Mouse (Mus musculus) hindbrain, embryonic 11.5 days (tissue): ENCODE results near the gene Iqgap2. TPM values are rescaled to one million over a fixed set of nuclear protein-coding genes. Genes with fewer than 3 reads are reported as not detected.

Experiments
- ATAC-seq: fragments of 200-750 bp; cut with Nextera tagmentation; 2 replicates; pipeline ENCODE4 v1.8.0; 2017; ENCODE audit warnings: mild to moderate bottlenecking, moderate TSS enrichment, moderate library complexity; ENCODE audit not compliant: low FRiP score
- DNase-seq: peaks from one replicate; pipeline ENCODE4 v3.0.0-alpha.2; 2015; ENCODE audit warnings: low spot score
- H3K27ac ChIP-seq: fragments of 300-500 bp; sonication (generic); 2 replicates; pipeline ENCODE4 v1.5.1; 2014; ENCODE audit warnings: mild to moderate bottlenecking, low read depth, low read length
- H3K27me3 ChIP-seq: fragments of 300-500 bp; sonication (generic); 2 replicates; pipeline ENCODE4 v1.6.1; 2014; ENCODE audit warnings: mild to moderate bottlenecking, low read length, moderate library complexity, mixed read lengths; ENCODE audit not compliant: control insufficient read depth, insufficient read depth
- H3K36me3 ChIP-seq: fragments of 300-500 bp; sonication (generic); 2 replicates; pipeline ENCODE4 v1.6.1; 2014; ENCODE audit warnings: mild to moderate bottlenecking, low read length, moderate library complexity, mixed read lengths; ENCODE audit not compliant: control insufficient read depth, insufficient read depth
- H3K4me1 ChIP-seq: fragments of 300-500 bp; sonication (generic); replicated peaks from 2 replicates; pipeline ENCODE4 v1.6.1; 2014; ENCODE audit warnings: low read length, mixed read lengths; ENCODE audit not compliant: control insufficient read depth, insufficient read depth
- H3K4me2 ChIP-seq: fragments of 300-500 bp; sonication (generic); replicated peaks from 2 replicates; pipeline ENCODE4 v1.6.1; 2014; ENCODE audit warnings: mild to moderate bottlenecking, low read depth, low read length
- H3K4me3 ChIP-seq: fragments of 300-500 bp; sonication (generic); 2 replicates; pipeline ENCODE4 v1.5.1; 2014; ENCODE audit warnings: low read depth, low read length
- H3K9ac ChIP-seq: fragments of 300-500 bp; sonication (generic); 2 replicates; pipeline ENCODE4 v1.6.1; 2014; ENCODE audit warnings: low read depth, low read length
- H3K9me3 ChIP-seq: fragments of 300-500 bp; sonication (generic); 2 replicates; pipeline ENCODE4 v1.6.1; 2016; ENCODE audit warnings: low read length; ENCODE audit not compliant: control insufficient read depth
- WGBS: fragments of 180-500 bp; shearing (Covaris S2); extraction: QIAGEN DNeasy Blood & Tissue Kit; methylation state at CpG from one replicate; pipeline ENCODE4 v1.1.7; 2014; 5-methylcytosine and 5-hydroxymethylcytosine counted together
- polyA plus RNA-seq: library from polyadenylated mRNA; unstranded; fragments of >200 nt; fragmentation: Nextera tagmentation; extraction: Ambion mirVana; gene quantifications from 2 replicates; pipeline ENCODE4 v1.2.1, GENCODE M21; 2014

Iqgap2 gene
- polyA plus RNA-seq, 1 experiment from 2014 or later, result 20.7 TPM

DNA sequence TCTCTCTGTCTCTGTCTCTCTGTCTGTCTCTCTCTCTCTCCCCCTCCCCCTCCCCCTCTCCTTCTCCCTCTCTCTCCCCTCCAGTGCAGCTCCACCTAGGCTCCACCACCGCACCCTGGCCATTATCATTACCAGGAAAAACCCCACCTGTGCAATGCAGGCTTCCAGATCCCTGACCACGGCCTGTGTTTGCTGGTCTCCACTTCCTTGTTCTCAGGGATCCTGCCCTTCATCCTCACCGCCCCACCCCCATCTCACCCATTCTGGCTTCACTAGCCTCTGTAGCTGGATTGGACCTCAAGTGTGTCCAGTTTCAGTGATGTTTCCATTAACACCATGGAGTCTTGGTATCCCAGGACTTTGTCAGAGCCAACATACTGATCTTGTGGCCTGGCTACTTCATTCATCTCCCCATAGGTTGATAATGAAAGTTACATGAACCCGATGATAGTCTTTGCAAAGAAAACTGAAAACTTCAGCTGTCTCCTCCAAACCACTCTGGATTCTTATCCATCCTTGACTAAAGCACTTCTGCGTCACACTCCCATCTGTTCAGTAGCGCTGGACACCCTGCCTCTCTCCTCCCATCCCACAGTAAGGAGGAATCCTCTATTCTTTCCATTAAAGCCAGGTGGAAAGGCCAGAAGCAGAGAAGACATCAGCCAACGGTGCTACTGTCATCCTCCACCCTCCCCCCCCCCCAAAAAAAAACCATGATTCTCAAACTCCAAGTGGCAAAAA is 62.1 kb downstream of the Iqgap2 start:
- Histone ChIP-seq H3K9me3 (no peaks in the 10 kb centered on the region), H3K4me1 (no peaks in the 10 kb centered on the region), H3K9ac (no peak overlapping the region), H3K4me3 (no peak overlapping the region), H3K4me2 (no peak overlapping the region), H3K27ac (no peak overlapping the region), H3K27me3 (no peaks in the 10 kb centered on the region), H3K36me3 (no peaks in the 10 kb centered on the region)
- WGBS, result 90% methylated on average over 7 of the region's 7 CpGs
- no peak for ATAC-seq
- DNase-seq, result no peak

GRCm38 (mm10) chr13:95828616-95829015 is 63.1 kb downstream of the Iqgap2 start:
- Histone ChIP-seq H3K9ac (no peak overlapping the region), H3K36me3 (no peaks in the 10 kb centered on the region), H3K27me3 (no peaks in the 10 kb centered on the region), H3K9me3 (no peaks in the 10 kb centered on the region), H3K4me1 (no peaks in the 10 kb centered on the region), H3K4me2 (no peak overlapping the region), H3K27ac (no peak overlapping the region), H3K4me3 (no peak overlapping the region)
- DNase-seq (no peak), ATAC-seq (no peak)
- 89% methylated on average over 5 of the region's 5 CpGs for WGBS

DNA sequence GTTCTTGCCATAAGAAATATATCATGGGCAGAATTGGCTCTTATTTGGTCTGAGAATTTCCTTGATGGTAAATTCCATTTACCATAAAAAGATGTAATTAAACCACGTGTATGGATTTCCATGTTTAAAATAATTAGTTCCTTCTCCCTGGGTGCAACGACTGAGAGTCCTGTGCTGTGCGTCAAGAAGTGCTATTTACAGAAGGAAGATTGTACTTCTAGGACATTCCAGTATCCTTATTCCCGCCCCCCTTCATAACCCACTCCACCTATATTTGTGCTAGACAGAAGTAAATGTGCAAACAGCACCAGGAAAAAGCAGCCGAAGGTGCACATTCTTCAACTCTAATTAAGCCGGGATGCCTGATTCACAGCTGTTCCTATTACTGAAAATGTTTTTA is 65.5 kb downstream of the Iqgap2 start:
- WGBS, result 89% methylated on average over 6 of the region's 6 CpGs
- no peak overlapping the region for H3K4me3 ChIP-seq
- H3K36me3 ChIP-seq, result no peaks in the 10 kb centered on the region
- H3K4me2 ChIP-seq, result no peak overlapping the region
- no peaks in the 10 kb centered on the region for H3K9me3 ChIP-seq
- H3K27ac ChIP-seq, result no peak overlapping the region
- ATAC-seq, result no peak
- H3K27me3 ChIP-seq, result no peaks in the 10 kb centered on the region
- H3K9ac ChIP-seq, result no peak overlapping the region
- DNase-seq, result no peak
- no peaks in the 10 kb centered on the region for H3K4me1 ChIP-seq

- WGBS, result 86% methylated on average over 6 of the region's 6 CpGs
- Histone ChIP-seq H3K36me3 (no peaks in the 10 kb centered on the region), H3K9ac (no peak overlapping the region), H3K4me1 (no peaks in the 10 kb centered on the region), H3K9me3 (no peaks in the 10 kb centered on the region), H3K4me2 (no peak overlapping the region), H3K27ac (no peak overlapping the region), H3K27me3 (no peaks in the 10 kb centered on the region), H3K4me3 (no peak overlapping the region)
- DNase-seq, result no peak
- no peak for ATAC-seq
These were observed 68.8 kb downstream of the Iqgap2 start for GRCm38 (mm10) chr13:95822918-95823317.

- H3K27me3 ChIP-seq, result no peaks in the 10 kb centered on the region
- DNase-seq (no peak), ATAC-seq (no peak)
- WGBS, result 92% methylated on average over 9 of the region's 9 CpGs
- H3K27ac ChIP-seq, result no peak overlapping the region
- H3K9ac ChIP-seq, result no peak overlapping the region
- H3K36me3 ChIP-seq, result no peaks in the 10 kb centered on the region
- H3K4me3 ChIP-seq, result no peak overlapping the region
- H3K9me3 ChIP-seq, result no peaks in the 10 kb centered on the region
- no peak overlapping the region for H3K4me2 ChIP-seq
- H3K4me1 ChIP-seq, result no peaks in the 10 kb centered on the region
These were observed 71.7 kb downstream of the Iqgap2 start for GRCm38 (mm10) chr13:95820071-95820470.

DNA sequence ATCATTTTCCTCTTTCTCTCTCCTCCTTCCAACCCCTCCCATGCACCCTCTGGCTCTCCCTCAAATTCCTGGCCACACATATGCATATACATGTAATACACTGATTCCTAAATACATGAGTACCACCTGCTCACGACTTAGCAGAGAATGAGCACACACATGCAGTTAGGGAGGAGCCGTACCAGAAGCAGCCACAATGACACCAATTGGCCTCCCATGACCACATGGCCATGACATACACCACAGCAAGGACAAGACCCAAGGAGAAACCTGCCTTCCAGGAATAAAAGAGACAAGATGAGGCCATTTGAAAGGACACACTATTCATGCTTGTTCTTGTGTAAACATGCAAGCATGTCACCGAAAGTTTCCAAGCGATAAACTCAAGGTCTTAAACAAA is 72.8 kb downstream of the Iqgap2 start:
- Histone ChIP-seq H3K9me3 (no peaks in the 10 kb centered on the region), H3K27ac (no peak overlapping the region), H3K4me3 (no peak overlapping the region), H3K27me3 (no peaks in the 10 kb centered on the region), H3K4me2 (no peak overlapping the region), H3K4me1 (no peaks in the 10 kb centered on the region), H3K9ac (no peak overlapping the region), H3K36me3 (no peaks in the 10 kb centered on the region)
- WGBS, result 91% methylated on average over 4 of the region's 4 CpGs
- ATAC-seq, result no peak
- DNase-seq, result no peak

DNA sequence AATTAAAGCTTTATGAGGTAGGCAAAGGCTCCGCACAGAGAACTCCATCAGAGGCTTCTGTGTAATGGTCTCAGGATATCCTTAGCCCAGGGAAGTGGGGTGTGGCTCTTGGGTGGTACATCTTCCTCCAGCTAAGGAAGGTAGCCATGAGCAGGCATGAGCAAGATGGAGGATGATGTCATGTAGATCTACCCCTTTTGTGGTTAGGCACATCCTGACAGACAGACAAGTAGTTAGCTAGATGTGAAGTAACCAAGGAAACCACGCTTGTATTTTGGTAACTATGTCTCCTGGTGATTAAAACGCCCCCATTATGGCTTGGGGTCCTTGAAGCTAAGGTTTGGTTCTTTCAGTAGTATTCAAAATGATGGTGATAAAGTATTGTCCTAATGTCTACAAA is 78.1 kb downstream of the Iqgap2 start:
- H3K4me2 ChIP-seq, result no peak overlapping the region
- DNase-seq (no peak), ATAC-seq (no peak)
- WGBS, result 90% methylated on average over 3 of the region's 3 CpGs
- H3K27me3 ChIP-seq, result no peaks in the 10 kb centered on the region
- no peak overlapping the region for H3K27ac ChIP-seq
- H3K9ac ChIP-seq, result no peak overlapping the region
- no peaks in the 10 kb centered on the region for H3K9me3 ChIP-seq
- no peaks in the 10 kb centered on the region; the same call in 1 of the 2 replicates for H3K4me1 ChIP-seq
- H3K36me3 ChIP-seq, result no peaks in the 10 kb centered on the region
- H3K4me3 ChIP-seq, result no peak overlapping the region

GRCm38 (mm10) chr13:95810796-95811195 is 80.9 kb downstream of the Iqgap2 start:
- no peak overlapping the region for H3K4me3 ChIP-seq
- no peaks in the 10 kb centered on the region for H3K9me3 ChIP-seq
- no peak overlapping the region for H3K9ac ChIP-seq
- DNase-seq (no peak), ATAC-seq (no peak)
- no peaks in the 10 kb centered on the region for H3K36me3 ChIP-seq
- no peaks in the 10 kb centered on the region for H3K27me3 ChIP-seq
- 86% methylated on average over 2 of the region's 2 CpGs for WGBS
- peaks cover 2% of the 10 kb centered on the region; the same call in 1 of the 2 replicates for H3K4me1 ChIP-seq
- no peak overlapping the region for H3K27ac ChIP-seq
- H3K4me2 ChIP-seq, result no peak overlapping the region

DNA sequence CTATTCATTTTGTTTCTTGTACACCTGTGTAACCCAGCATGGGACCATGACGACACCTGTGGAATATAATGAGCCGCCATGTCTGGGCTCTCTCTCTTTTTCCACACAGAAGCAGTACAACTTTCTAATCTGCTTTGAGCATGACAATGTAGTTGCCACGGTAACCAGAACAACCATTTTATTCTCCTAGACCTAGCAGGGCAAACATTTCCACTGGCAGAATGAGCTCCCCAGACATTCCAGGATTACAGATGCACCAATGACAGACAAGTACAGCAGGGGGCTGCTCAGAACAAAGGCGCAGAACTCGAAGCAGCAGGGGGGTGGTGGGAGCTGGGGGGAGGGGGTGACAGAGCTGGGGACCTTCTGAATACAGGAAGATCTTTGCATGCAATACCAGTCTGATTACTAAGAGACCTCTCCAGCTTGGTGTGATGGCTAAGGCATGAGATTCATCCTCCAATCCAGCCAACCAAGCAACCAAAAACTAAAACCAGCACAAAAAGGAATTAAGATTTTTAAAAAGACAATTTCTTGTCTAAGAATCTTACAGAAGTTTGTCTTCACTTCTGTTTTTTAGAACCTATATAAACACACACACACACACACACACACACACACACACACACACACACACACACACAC is 84.5 kb downstream of the Iqgap2 start:
- no peaks in the 10 kb centered on the region for H3K9me3 ChIP-seq
- H3K4me3 ChIP-seq, result no peak overlapping the region
- H3K36me3 ChIP-seq, result no peaks in the 10 kb centered on the region
- H3K27me3 ChIP-seq, result no peaks in the 10 kb centered on the region
- WGBS, result 12% methylated on average over 5 of the region's 5 CpGs
- peaks cover 2% of the 10 kb centered on the region; the same call in 1 of the 2 replicates for H3K4me1 ChIP-seq
- ATAC-seq, result peak; percentile 95
- H3K27ac ChIP-seq, result peak overlapping the region; percentile 59
- H3K4me2 ChIP-seq, result no peak overlapping the region
- H3K9ac ChIP-seq, result no peak overlapping the region
- DNase-seq, result peak; percentile 60
